Mouse (Mus musculus) lung, postnatal 0 days (tissue): ENCODE measurements at regions not wholly inside any gene's neighbourhood (a gene's known extent, or its start where the extent isn't known, plus 50 kb on each side); places are given as distances from the start of the nearest gene placed in this dataset.

Experiments used
- CTCF ChIP-seq: IDR thresholded peaks from 2 replicates; pipeline ENCODE4 v1.5.1; 2016; ENCODE audit warnings: antibody characterized with exemption, mild to moderate bottlenecking
- EP300 ChIP-seq: IDR thresholded peaks from 2 replicates; pipeline ENCODE4 v1.6.1; 2016; ENCODE audit warnings: antibody characterized with exemption, mild to moderate bottlenecking, control low read depth

DNA sequence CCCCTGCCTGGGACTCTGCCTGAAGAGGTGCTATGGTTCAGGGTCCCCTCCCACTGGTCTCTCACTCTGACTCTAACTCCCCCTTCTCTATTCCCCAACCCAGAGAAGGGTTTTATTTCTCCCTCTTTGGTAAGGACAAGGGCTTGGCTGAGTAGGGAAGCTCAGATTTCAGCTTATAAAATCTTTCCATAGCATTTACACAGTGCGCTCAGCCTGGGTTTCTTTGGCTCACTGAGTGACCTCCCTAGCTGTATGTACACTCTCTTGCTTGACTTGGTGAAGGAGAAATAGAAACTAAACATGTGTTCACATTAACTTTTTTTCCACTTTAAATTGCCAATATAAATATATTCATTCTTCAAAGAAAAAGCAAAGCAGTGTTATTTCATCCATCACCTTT lies 186.9 kb upstream of the G2e3 start:
- TF ChIP-seq CTCF = no peak
- no peak for TF ChIP-seq EP300
